Mouse (Mus musculus) cerebellum, adult 2 months (tissue): ENCODE data around the gene Abcf1.

Experiments
- CTCF ChIP-seq: fragments of 200-500 bp; IDR thresholded peaks from 2 replicates; pipeline ENCODE4 v1.5.1; 2011; ENCODE audit warnings: low read depth, mild to moderate bottlenecking, control low read depth, low read length, moderate library complexity, borderline replicate concordance; ENCODE audit not compliant: insufficient read depth
- POLR2A ChIP-seq: fragments of 200-500 bp; IDR thresholded peaks from 2 replicates; pipeline ENCODE4 v1.6.1; 2011; ENCODE audit warnings: low read length, control low read depth, borderline replicate concordance; ENCODE audit not compliant: insufficient read depth

- TF ChIP-seq POLR2A (no peak), CTCF (no peak)
Measured at GRCm38 (mm10) chr17:35932608-35933007, 37.0 kb downstream of the Abcf1 start.
